Mouse (Mus musculus): ENCODE results near the gene Padi6.

DNA sequence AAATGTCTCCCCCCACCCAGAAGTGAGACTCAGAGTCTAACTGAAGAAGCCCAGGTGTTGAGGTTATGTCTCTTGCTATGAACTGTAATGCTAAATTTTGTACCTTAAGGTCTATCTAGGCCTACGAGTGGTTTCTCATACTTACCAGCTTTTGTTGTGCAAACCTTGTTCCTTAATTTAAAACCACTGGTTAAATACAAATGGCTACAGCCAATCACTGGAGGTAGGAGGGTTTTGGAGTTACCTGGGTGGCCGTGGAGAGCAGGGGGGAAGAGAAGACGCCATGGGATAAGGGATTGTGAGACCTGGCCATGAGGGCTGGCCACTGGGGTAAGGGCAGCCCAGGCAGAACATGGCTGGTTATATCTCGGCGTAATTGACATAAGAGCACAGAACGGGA lies 45.8 kb upstream of the Padi6 start:
- TF ChIP-seq EP300 (IDR thresholded peaks at IDR 0.05; ENCODE audit: low read depth) (no peak), CTCF (IDR thresholded peaks at IDR 0.05; ENCODE audit: low read depth) (no peak)

All from heart, postnatal 0 days (tissue).